Mouse (Mus musculus) liver, postnatal 0 days (tissue): Measurements from ENCODE around the gene Lef1. TPM values are rescaled to one million over a fixed set of nuclear protein-coding genes. Genes with fewer than 3 reads are reported as not detected.

Experiments
- ATAC-seq: fragments of 200-750 bp; cut with Nextera tagmentation; 2 replicates; pipeline ENCODE4 v1.8.0; 2017; ENCODE audit warnings: mild to moderate bottlenecking, moderate library complexity
- DNase-seq: peaks from one replicate; pipeline ENCODE4 v3.0.0-alpha.2; 2016
- H3K27ac ChIP-seq: fragments of 300-500 bp; sonication (generic); 2 replicates; pipeline ENCODE4 v1.5.1; 2014; ENCODE audit warnings: antibody characterized with exemption, moderate library complexity, mild to moderate bottlenecking, low read depth
- H3K27me3 ChIP-seq: fragments of 300-500 bp; sonication (generic); 2 replicates; pipeline ENCODE4 v1.6.1; 2014; ENCODE audit warnings: low read length, control low read depth, mixed read lengths; ENCODE audit not compliant: insufficient read depth
- H3K36me3 ChIP-seq: fragments of 300-500 bp; sonication (generic); replicated peaks from 2 replicates; pipeline ENCODE4 v1.6.1; 2014; ENCODE audit warnings: mild to moderate bottlenecking, control low read depth, low read length, moderate library complexity, mixed read lengths; ENCODE audit not compliant: insufficient read depth
- H3K4me1 ChIP-seq: fragments of 300-500 bp; sonication (generic); 2 replicates; pipeline ENCODE4 v1.6.1; 2014; ENCODE audit warnings: antibody characterized with exemption, mild to moderate bottlenecking, control low read depth; ENCODE audit not compliant: insufficient read depth
- H3K4me2 ChIP-seq: fragments of 300-500 bp; sonication (generic); 2 replicates; pipeline ENCODE4 v1.6.1; 2014; ENCODE audit warnings: low read depth, mild to moderate bottlenecking, low read length, moderate library complexity, mixed read lengths
- H3K4me3 ChIP-seq: fragments of 300-500 bp; sonication (generic); 2 replicates; pipeline ENCODE4 v1.5.1; 2014; ENCODE audit warnings: low read depth, low read length
- H3K9ac ChIP-seq: fragments of 300-500 bp; sonication (generic); replicated peaks from 2 replicates; pipeline ENCODE4 v1.6.1; 2014; ENCODE audit warnings: mild to moderate bottlenecking, moderate library complexity
- H3K9me3 ChIP-seq: fragments of 300-500 bp; sonication (generic); 2 replicates; pipeline ENCODE4 v1.6.1; 2016; ENCODE audit warnings: mild to moderate bottlenecking, control low read depth, low read length, mixed read lengths
- CTCF ChIP-seq: sonication (generic); IDR thresholded peaks from 2 replicates; pipeline ENCODE4 v1.5.1; 2016; ENCODE audit warnings: antibody characterized with exemption, low read depth
- EP300 ChIP-seq: IDR thresholded peaks from 2 replicates; pipeline ENCODE4 v1.6.1; 2016; ENCODE audit warnings: antibody characterized with exemption, low read depth, mild to moderate bottlenecking
- WGBS: fragments of 180-500 bp; shearing (Covaris S2); extraction: QIAGEN DNeasy Blood & Tissue Kit; methylation state at CpG from one replicate; pipeline ENCODE4 v1.1.7; 2014; ENCODE audit not compliant: insufficient replicate concordance; 5-methylcytosine and 5-hydroxymethylcytosine counted together
- polyA plus RNA-seq: library from polyadenylated mRNA; unstranded; fragments of >200 nt; fragmentation: Nextera tagmentation; extraction: Ambion mirVana; gene quantifications from 2 replicates; pipeline ENCODE4 v1.2.1, GENCODE M21; 2015

Gene Lef1
- polyA plus RNA-seq, 1 experiment from 2014 or later: 2.2 TPM

- Histone ChIP-seq H3K27ac (peak within 1 kb of the TSS; percentile 95), H3K9ac (peak within 1 kb of the TSS; percentile 79), H3K36me3 (peaks cover 2% of the 10 kb centered on the region; the same call in 1 of the 2 replicates), H3K27me3 (no peaks in the 10 kb centered on the region), H3K4me1 (peaks cover 22% of the 10 kb centered on the region), H3K4me2 (peak within 1 kb of the TSS; percentile 87), H3K9me3 (no peaks in the 10 kb centered on the region), H3K4me3 (peak within 1 kb of the TSS; percentile 77)
- peak; percentile 92 for DNase-seq
- ATAC-seq: peak; percentile 87
- under 1% methylated on average over 40 of the region's 54 CpGs for WGBS
- TF ChIP-seq EP300: no peak
- TF ChIP-seq CTCF: no peak
These were observed 161.5 kb downstream of the Lef1 start, which contains the start of gene Hadh for GRCm38 (mm10) chr3:131271559-131272373. Gene Hadh, minus strand, starts transcription at chr3:131272101.

GRCm38 (mm10) chr3:131272374-131273100 lies 162.3 kb downstream of the Lef1 start:
- Histone ChIP-seq H3K4me2 (peak overlapping the region; percentile 87), H3K27ac (peak overlapping the region; percentile 95), H3K36me3 (no peaks in the 10 kb centered on the region), H3K27me3 (no peaks in the 10 kb centered on the region), H3K4me1 (peaks cover 18% of the 10 kb centered on the region), H3K4me3 (peak overlapping the region; percentile 77), H3K9ac (peak overlapping the region; percentile 79), H3K9me3 (no peaks in the 10 kb centered on the region)
- DNase-seq (no peak), ATAC-seq (peak; percentile 2; the same call in 1 of the 2 replicates)
- 22% methylated on average over 10 of the region's 10 CpGs for WGBS
- TF ChIP-seq EP300 (no peak), CTCF (no peak)

Other genes with a start within 250 kb of the Lef1 start
- gene Hadh, start 161.6 kb downstream of the Lef1 start, polyA plus RNA-seq: 279 and 305 TPM in 2 replicates
- gene Cyp2u1, start 192.8 kb downstream of the Lef1 start, polyA plus RNA-seq: 1.2 and 1.4 TPM in 2 replicates